Mouse (Mus musculus) cerebellum, postnatal 14 days (tissue): ENCODE measurements around the gene Ear1.
"Not testable (repeated sequence)": the region's sequence is repeated elsewhere in the genome, so short reads cannot be mapped to it uniquely, and the experiment has no call there.

ENCODE experiments used
- DNase-seq, 2 experiments: peaks; one replicate each; pipeline ENCODE4 v3.0.0; 2021; ENCODE audit warnings: mixed read lengths in 2 of 2

The Ear1 gene

DNA sequence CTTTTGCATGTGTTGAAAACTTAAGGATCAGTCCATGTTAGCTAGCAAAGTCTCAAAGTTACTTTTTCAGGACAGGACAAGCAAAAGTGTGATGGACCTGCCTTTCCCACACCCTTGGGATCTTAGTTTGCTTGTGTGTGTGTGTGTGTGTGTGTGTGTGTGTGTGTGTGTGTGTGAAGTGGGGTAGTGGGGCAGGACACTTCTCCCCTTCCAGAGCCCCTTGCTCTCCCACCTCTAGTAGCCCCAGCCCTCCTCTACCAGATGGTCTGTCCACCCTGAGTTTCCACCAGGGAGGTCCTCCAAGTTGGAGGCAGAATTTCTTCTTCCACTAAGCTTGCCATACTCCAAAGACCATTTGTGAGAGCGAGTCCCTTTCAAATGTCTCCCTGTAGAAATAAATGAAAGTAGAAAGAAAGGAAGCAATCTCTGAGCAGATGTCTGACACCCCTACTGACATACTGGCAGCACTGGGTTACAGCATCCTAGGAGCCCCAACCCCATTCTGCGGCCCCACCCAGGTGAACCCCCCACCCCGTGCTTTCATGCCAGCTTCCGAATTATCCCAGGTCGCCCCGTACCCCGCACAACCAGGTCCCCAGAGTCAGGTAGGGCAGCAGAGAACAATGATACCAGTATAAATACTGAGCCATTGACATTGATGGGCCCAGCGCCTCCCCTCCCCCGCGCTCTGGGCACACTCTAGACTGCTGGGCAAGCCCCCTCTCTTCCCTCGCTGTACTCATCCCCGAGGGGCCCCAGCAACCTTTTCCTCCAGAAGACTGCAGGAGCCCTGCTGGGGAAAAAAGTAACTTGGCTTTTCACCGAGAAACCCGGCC lies 79.0 kb downstream of the Ear1 start:
- no peak for DNase-seq

DNA sequence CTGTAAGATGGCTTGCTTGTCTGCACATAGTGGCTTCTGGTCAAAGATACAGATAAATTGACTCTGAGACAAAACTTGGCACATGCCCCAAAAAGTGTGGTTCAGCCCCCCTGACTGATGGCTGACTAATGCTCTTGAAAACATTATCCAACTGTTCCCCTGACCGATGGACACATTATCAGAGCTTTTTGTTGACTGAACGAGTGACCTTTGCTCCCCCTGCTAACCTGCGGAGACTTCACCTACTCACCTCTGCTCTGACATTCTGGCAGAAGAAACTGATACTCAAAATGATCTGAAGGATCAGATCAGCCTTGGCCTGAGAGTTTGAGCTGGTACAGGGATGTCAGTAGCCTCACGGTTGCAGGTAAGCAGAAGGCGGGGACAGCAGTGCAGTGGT lies 81.5 kb downstream of the Ear1 start:
- not testable (repeated sequence) for DNase-seq

DNA sequence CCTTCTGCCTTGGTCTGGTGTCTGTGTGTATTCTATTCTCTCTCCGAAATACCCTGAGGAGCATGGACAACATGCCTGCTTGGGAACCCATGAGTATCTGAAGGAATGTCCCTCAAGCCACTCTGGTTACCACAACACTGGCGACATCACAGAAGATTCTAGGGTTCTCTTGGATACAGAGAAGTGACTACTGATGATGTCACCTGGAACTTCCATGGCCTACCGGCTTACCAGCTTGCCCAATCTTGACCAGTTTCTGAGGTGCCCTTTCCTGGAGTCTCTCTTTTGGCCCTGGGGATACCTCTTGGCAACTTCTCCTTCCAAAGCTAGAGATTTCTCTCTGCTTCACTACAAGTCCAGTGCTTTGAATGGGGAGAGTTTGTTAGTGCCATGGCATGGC lies 90.7 kb downstream of the Ear1 start, which contains the start of gene Gm8180:
Gene Gm8180, minus strand, starts transcription at position 101 of the 400 bp plus-strand sequence.
- not testable (repeated sequence) for DNase-seq
